Mouse (Mus musculus) neural tube, embryonic 15.5 days (tissue): ENCODE measurements at regions not wholly inside any gene's neighbourhood (a gene's known extent, or its start where the extent isn't known, plus 50 kb on each side); places are given as distances from the start of the nearest gene placed in this dataset.

Source experiments
- ATAC-seq: fragments of 200-750 bp; cut with Nextera tagmentation; 2 replicates; pipeline ENCODE4 v1.8.0; 2017; ENCODE audit warnings: mild to moderate bottlenecking, moderate TSS enrichment, moderate library complexity; ENCODE audit not compliant: low FRiP score
- H3K27ac ChIP-seq: fragments of 300-500 bp; sonication (generic); replicated peaks from 2 replicates; pipeline ENCODE4 v1.5.1; 2015; ENCODE audit warnings: mild to moderate bottlenecking, inconsistent platforms
- H3K27me3 ChIP-seq: fragments of 300-500 bp; sonication (generic); replicated peaks from 2 replicates; pipeline ENCODE4 v1.6.1; 2015; ENCODE audit warnings: inconsistent platforms
- H3K36me3 ChIP-seq: fragments of 300-500 bp; sonication (generic); 2 replicates; pipeline ENCODE4 v1.6.1; 2015; ENCODE audit warnings: inconsistent platforms
- H3K4me1 ChIP-seq: fragments of 300-500 bp; sonication (generic); 2 replicates; pipeline ENCODE4 v1.6.1; 2015; ENCODE audit warnings: inconsistent platforms
- H3K4me2 ChIP-seq: fragments of 300-500 bp; sonication (generic); 2 replicates; pipeline ENCODE4 v1.6.1; 2015; ENCODE audit warnings: inconsistent platforms, mild to moderate bottlenecking, moderate library complexity
- H3K4me3 ChIP-seq: fragments of 300-500 bp; sonication (generic); replicated peaks from 2 replicates; pipeline ENCODE4 v1.5.1; 2015; ENCODE audit warnings: mild to moderate bottlenecking, inconsistent platforms
- H3K9ac ChIP-seq: fragments of 300-500 bp; sonication (generic); replicated peaks from 2 replicates; pipeline ENCODE4 v1.6.1; 2015; ENCODE audit warnings: mild to moderate bottlenecking, inconsistent platforms
- H3K9me3 ChIP-seq: fragments of 300-500 bp; sonication (generic); replicated peaks from 2 replicates; pipeline ENCODE4 v1.6.1; 2016; ENCODE audit warnings: inconsistent platforms
- WGBS: fragments of 180-500 bp; shearing (Covaris S2); methylation state at CpG from one replicate; pipeline ENCODE4 v1.1.7; 2015; ENCODE audit warnings: mixed read lengths; 5-methylcytosine and 5-hydroxymethylcytosine counted together

DNA sequence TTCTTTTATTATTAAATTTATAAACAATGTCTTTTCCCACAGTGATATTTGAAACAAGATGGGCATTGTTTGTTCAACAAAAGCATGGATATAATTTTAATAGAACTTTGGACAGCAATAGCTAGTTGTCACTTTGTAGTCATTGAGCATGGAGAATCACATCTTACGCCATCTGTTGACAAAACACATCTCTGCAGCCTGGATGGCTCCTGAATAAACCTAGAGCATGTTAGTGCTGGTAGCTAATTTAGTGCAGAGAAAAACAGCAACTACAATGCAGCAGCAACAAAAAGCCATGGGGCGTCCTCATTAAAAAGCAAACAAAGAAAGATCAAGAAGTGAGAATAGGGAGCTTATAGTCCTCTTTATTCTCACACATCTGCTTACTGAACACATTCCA lies 900.9 kb upstream of the Cdh7 start:
- no peak overlapping the region for H3K9ac ChIP-seq
- H3K27me3 ChIP-seq, result no peaks in the 10 kb centered on the region
- H3K27ac ChIP-seq, result no peak overlapping the region
- H3K4me2 ChIP-seq, result no peak overlapping the region
- no peaks in the 10 kb centered on the region for H3K9me3 ChIP-seq
- no peaks in the 10 kb centered on the region for H3K4me1 ChIP-seq
- ATAC-seq, result peak; percentile 24; the same call in 1 of the 2 replicates
- H3K36me3 ChIP-seq, result no peaks in the 10 kb centered on the region
- H3K4me3 ChIP-seq, result no peak overlapping the region
- 56% methylated on average over 2 of the region's 2 CpGs for whole genome bisulfite sequencing

DNA sequence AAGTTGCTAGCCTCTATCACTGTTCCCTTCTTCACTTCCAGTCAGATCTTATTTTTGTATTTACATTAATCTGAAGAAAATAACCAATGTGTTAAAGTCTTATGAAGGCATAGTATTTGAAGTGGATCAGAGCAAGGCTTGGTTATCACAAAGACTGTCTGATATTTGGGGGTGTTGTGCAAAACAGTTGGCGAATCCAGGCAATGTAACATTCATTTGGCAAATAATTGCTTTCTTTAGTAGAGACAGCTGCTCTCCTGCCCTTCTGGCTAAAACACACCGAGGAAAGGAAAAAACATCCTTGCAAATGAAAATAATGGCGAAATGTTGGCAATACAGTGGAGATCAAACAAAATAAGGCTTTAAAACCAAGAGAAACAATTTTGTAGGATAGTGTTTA lies 896.1 kb upstream of the Cdh7 start:
- H3K9ac ChIP-seq, result no peak overlapping the region
- no peak overlapping the region for H3K4me3 ChIP-seq
- H3K27me3 ChIP-seq, result no peaks in the 10 kb centered on the region
- no peak overlapping the region for H3K4me2 ChIP-seq
- no peak overlapping the region for H3K27ac ChIP-seq
- no peak for ATAC-seq
- H3K9me3 ChIP-seq, result no peaks in the 10 kb centered on the region
- 77% methylated on average over 3 of the region's 3 CpGs for WGBS
- H3K4me1 ChIP-seq, result no peaks in the 10 kb centered on the region
- no peaks in the 10 kb centered on the region for H3K36me3 ChIP-seq

DNA sequence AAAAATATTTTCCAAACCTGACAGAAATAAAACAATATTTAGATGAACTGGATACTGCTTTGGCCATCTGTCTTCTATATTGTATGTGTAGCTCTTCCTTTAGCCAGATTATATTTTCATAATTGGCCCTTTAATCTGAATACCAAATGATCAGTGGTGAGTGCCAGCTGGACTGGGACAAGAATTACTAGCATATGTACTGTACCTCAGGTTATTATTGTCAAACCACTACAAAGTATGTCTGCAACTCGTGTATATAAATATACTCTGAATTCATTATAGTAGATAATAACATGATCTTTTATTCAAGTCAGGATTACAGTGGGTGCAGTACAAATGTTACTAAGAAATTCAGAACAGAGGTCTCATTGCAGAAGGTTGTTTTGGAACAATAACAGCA lies 877.2 kb upstream of the Cdh7 start:
- ATAC-seq, result no peak
- Histone ChIP-seq H3K4me1 (no peaks in the 10 kb centered on the region), H3K36me3 (no peaks in the 10 kb centered on the region), H3K9me3 (no peaks in the 10 kb centered on the region), H3K4me3 (no peak overlapping the region), H3K4me2 (no peak overlapping the region), H3K9ac (no peak overlapping the region), H3K27me3 (no peaks in the 10 kb centered on the region), H3K27ac (no peak overlapping the region)
- 61% methylated on average over 1 of the region's 1 CpGs for WGBS
